ENCODE assay signal across 10 mouse cellular contexts in the genomic region with DNA sequence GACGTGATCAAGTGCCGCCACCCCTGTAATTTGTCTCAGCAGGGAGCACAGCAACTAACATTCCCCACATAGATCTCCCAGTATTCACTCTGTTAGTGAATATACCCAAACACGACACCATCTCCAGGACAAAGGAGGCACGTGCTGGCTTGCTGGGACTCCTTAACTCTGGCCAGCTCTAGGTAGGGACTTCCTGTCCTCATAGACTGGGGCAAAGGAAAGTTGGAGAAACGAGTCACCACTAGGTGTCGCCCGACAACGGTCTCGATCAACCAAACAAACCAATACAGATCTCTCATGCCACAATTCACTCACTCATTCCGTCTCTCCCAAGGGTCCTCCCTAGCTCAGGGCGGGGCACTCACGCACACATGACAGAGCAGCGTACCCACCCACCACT. TPM values are rescaled to one million over a fixed set of nuclear protein-coding genes. Genes with fewer than 3 reads are reported as not detected.
DNase-seq lines count a peak whose midpoint lies in the region; ATAC-seq lines count a peak whose summit lies in the region.
"Had no signal": no experiment of that assay in that cellular context is flagged by ENCODE, and none has a peak within 500 bp of the region (broad histone marks: within the 10 kb centered on the region; RNA-seq: fewer than 3 reads in every experiment).

No protein-coding gene starts in this region.

- H3K27ac ChIP-seq in kidney, embryonic 14.5 days (ENCODE audit: low read depth, low read length): no peak overlapping the region
- H3K27ac ChIP-seq in embryonic facial prominence, embryonic 11.5 days (replicated peaks; ENCODE audit: low read depth, low read length): no peak overlapping the region
- H3K27ac ChIP-seq: heart, embryonic 13.5 days had no signal

- peak; percentile 92 for DNase-seq in kidney, adult 18-20 months
- peak; percentile 93 for DNase-seq in adrenal gland, postnatal 10 days
- peak; percentile 92 for DNase-seq in embryonic facial prominence, embryonic 11.5 days (ENCODE audit: low spot score)
- DNase-seq in hindlimb bud, embryonic 11.5 days (ENCODE audit: extremely low spot score, low read depth, low spot score): peak; percentile 79
- peak; percentile 91 for DNase-seq in left cerebral cortex, postnatal 4 days
- peak; percentile 56 for DNase-seq in retina, postnatal 7 days (ENCODE audit: low read depth, low spot score)
- peak; percentile 55 for DNase-seq in urinary bladder, adult 2 months (ENCODE audit: low spot score)

- no peak overlapping the region for H3K4me2 ChIP-seq in kidney, embryonic 14.5 days (replicated peaks; ENCODE audit: low read depth, low read length)
- no peak overlapping the region for H3K4me2 ChIP-seq in embryonic facial prominence, embryonic 11.5 days (ENCODE audit: low read depth, low read length)
- H3K4me2 ChIP-seq: heart, embryonic 13.5 days had no signal

- no peak overlapping the region for H3K4me3 ChIP-seq in kidney, embryonic 14.5 days (ENCODE audit: low read length)
- H3K4me3 ChIP-seq in embryonic facial prominence, embryonic 11.5 days (ENCODE audit: low read depth, low read length): no peak overlapping the region
- H3K4me3 ChIP-seq: heart, embryonic 13.5 days had no signal

- 13% methylated on average over 13 of the region's 13 CpGs for WGBS in kidney, embryonic 14.5 days
- WGBS in embryonic facial prominence, embryonic 11.5 days: 13% methylated on average over 13 of the region's 13 CpGs

- no peaks in the 10 kb centered on the region for H3K36me3 ChIP-seq in kidney, embryonic 14.5 days (ENCODE audit: control insufficient read depth, insufficient read depth, low read length)
- no peaks in the 10 kb centered on the region for H3K36me3 ChIP-seq in embryonic facial prominence, embryonic 11.5 days (replicated peaks; ENCODE audit: control insufficient read depth, insufficient read depth, low read depth, low read length)
- H3K36me3 ChIP-seq: heart, embryonic 13.5 days had no signal

- no peaks in the 10 kb centered on the region for H3K27me3 ChIP-seq in kidney, embryonic 14.5 days (ENCODE audit: control insufficient read depth, insufficient read depth, low read length)
- H3K27me3 ChIP-seq in embryonic facial prominence, embryonic 11.5 days (ENCODE audit: control insufficient read depth, insufficient read depth, low read length): no peaks in the 10 kb centered on the region
- H3K27me3 ChIP-seq: heart, embryonic 13.5 days had no signal

- H3K9ac ChIP-seq in kidney, embryonic 14.5 days (ENCODE audit: low read depth, low read length): no peak overlapping the region
- H3K9ac ChIP-seq in embryonic facial prominence, embryonic 11.5 days (replicated peaks; ENCODE audit: low read length): no peak overlapping the region
- H3K9ac ChIP-seq: heart, embryonic 13.5 days had no signal

- H3K4me1 ChIP-seq in kidney, embryonic 14.5 days (ENCODE audit: control insufficient read depth, insufficient read depth, low read length): no peaks in the 10 kb centered on the region
- no peaks in the 10 kb centered on the region for H3K4me1 ChIP-seq in embryonic facial prominence, embryonic 11.5 days (ENCODE audit: control insufficient read depth, insufficient read depth, low read length)
- H3K4me1 ChIP-seq: heart, embryonic 13.5 days had no signal

- intact Hi-C loops in left cerebral cortex, postnatal 4 days (cut with DNase I): loop anchor here (2.0 kb wide), 1 partner anchor 67 kb away; no protein-coding TSS in a partner anchor

- ATAC-seq in kidney, embryonic 14.5 days (ENCODE audit: low FRiP score, low TSS enrichment): no peak
- no peak for ATAC-seq in embryonic facial prominence, embryonic 11.5 days (replicated peaks; ENCODE audit: insufficient number of reproducible peaks, low FRiP score, low TSS enrichment, low read depth)

- H3K9me3 ChIP-seq in kidney, embryonic 14.5 days (ENCODE audit: control insufficient read depth, low read length): no peaks in the 10 kb centered on the region
- no peaks in the 10 kb centered on the region for H3K9me3 ChIP-seq in embryonic facial prominence, embryonic 11.5 days (replicated peaks; ENCODE audit: control insufficient read depth, low read length)
- H3K9me3 ChIP-seq: heart, embryonic 13.5 days had no signal

RNA-seq across cellular contexts. Expression of a gene that starts 15.6 kb away (rescaled TPM):
- polyA plus RNA-seq in kidney, embryonic 14.5 days (2014; fragmentation: Nextera tagmentation; extraction: Ambion mirVana): not detected in 2 replicates
- total RNA-seq in adrenal gland, postnatal 10 days (2021): not detected
- not detected in 2 replicates for polyA plus RNA-seq in embryonic facial prominence, embryonic 11.5 days (2014; fragmentation: Nextera tagmentation; extraction: Ambion mirVana)
- not detected for total RNA-seq in left cerebral cortex, postnatal 4 days (2021)
- polyA plus RNA-seq in urinary bladder, adult 2 months (2012; rRNA removed): not detected in 2 replicates
- polyA plus RNA-seq: heart, embryonic 13.5 days; testis, adult 2 months had no signal

RNA-seq across cellular contexts. Expression of a gene that starts 23.2 kb away (rescaled TPM):
- polyA plus RNA-seq in kidney, embryonic 14.5 days (2014; fragmentation: Nextera tagmentation; extraction: Ambion mirVana): 0.23 and 0.28 TPM in 2 replicates
- under 1 TPM in 1 of 2 experiments, not detected in 1; 0.27 TPM for total RNA-seq in adrenal gland, postnatal 10 days (2021)
- 0.56 TPM in 1 of 2 replicates, not detected in the other for polyA plus RNA-seq in embryonic facial prominence, embryonic 11.5 days (2014; fragmentation: Nextera tagmentation; extraction: Ambion mirVana)
- under 1 TPM; 0.36 to 0.64 TPM for total RNA-seq in left cerebral cortex, postnatal 4 days (2021)
- 0.04 and 0.08 TPM in 2 replicates for polyA plus RNA-seq in urinary bladder, adult 2 months (2012; rRNA removed)

RNA-seq across cellular contexts. Expression of a gene that starts 28.9 kb away (rescaled TPM):
- polyA plus RNA-seq in kidney, embryonic 14.5 days (2014; fragmentation: Nextera tagmentation; extraction: Ambion mirVana): 32.9 and 36.8 TPM in 2 replicates
- total RNA-seq in adrenal gland, postnatal 10 days (2021): 10 to 100 TPM; 14.8 to 24.7 TPM
- 6.7 and 10.1 TPM in 2 replicates for polyA plus RNA-seq in embryonic facial prominence, embryonic 11.5 days (2014; fragmentation: Nextera tagmentation; extraction: Ambion mirVana)
- total RNA-seq in left cerebral cortex, postnatal 4 days (2021): 10 to 100 TPM; 55.5 to 58.7 TPM
- 70.1 and 81.8 TPM in 2 replicates for polyA plus RNA-seq in urinary bladder, adult 2 months (2012; rRNA removed)

RNA-seq across cellular contexts. Expression of a gene that starts 58.7 kb away (rescaled TPM):
- 41.7 and 54.0 TPM in 2 replicates for polyA plus RNA-seq in kidney, embryonic 14.5 days (2014; fragmentation: Nextera tagmentation; extraction: Ambion mirVana)
- 10 to 100 TPM; 17.1 to 34.4 TPM for total RNA-seq in adrenal gland, postnatal 10 days (2021)
- polyA plus RNA-seq in embryonic facial prominence, embryonic 11.5 days (2014; fragmentation: Nextera tagmentation; extraction: Ambion mirVana): 28.6 and 29.8 TPM in 2 replicates
- total RNA-seq in left cerebral cortex, postnatal 4 days (2021): 10 to 100 TPM; 33.1 to 44.8 TPM
- polyA plus RNA-seq in urinary bladder, adult 2 months (2012; rRNA removed): 49.5 and 51.4 TPM in 2 replicates
